Mouse (Mus musculus) layer of hippocampus, postnatal 25 days (tissue): ENCODE measurements around the gene Wnk2. TPM values are rescaled to one million over a fixed set of nuclear protein-coding genes. Genes with fewer than 3 reads are reported as not detected.
A peak's percentile ranks its signal among the peaks of the same experiment; 100 is the strongest.

Source experiments
- DNase-seq, 2 experiments: peaks; one replicate each; pipeline ENCODE4 v3.0.0; 2022; ENCODE audit warnings: mixed read lengths in 2 of 2, low spot score in 1 of 2; ENCODE audit errors: extremely low spot score in 1 of 2
- total RNA-seq, 2 experiments: library from RNA; stranded (reverse); gene quantifications; 2 replicates each; pipeline ENCODE4 v1.2.3; 2021

The Wnk2 gene
- total RNA-seq, 2 experiments from 2014 or later = 88.2 to 98.9 TPM

DNA sequence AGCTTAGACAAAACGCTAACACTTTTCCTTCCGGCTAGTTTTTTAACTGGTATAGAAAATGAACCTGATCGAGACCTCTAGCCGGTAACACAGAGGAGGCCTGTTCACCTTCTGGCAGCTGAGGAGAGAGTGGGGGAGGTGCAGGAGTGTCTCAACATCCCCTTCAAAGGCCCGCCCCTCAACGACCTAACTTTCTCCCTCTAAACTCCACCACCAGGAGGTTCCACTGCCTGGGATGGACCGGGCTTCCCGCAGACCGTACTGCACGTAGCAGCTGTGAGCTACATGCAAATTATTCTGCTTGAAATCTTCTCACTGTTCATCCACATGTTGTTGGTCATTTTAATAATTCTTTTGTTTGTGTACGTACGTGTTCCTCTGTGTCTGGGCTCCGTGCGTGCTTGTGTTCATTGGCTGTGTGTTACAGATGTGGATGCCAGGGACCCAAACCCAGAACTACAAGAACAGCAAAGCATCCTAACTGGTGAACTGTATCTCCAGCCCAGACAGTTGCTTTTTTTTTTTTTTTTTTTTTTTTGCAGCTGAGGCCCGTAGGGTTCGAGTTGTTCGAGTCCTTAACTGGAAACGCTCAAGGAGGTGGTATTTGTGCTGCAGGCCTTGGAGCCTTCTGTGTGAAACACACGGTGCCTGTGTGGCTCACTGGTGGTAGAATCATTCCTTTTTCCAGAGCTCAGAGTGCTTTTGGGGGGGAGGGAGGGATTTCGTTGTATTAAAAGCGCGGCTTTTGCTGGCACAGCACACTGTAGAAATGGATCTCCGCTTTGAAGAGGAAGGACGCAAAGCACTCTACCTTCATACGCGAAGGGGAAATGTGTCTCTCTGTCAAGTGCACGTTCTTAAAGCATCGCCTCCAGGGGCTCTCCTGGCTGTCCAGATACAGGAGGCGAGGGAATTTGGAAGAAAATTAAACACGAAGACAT, 132.2 kb downstream of the Wnk2 start:
- peak in 1 of 2 experiments; percentile 22 for DNase-seq

DNA sequence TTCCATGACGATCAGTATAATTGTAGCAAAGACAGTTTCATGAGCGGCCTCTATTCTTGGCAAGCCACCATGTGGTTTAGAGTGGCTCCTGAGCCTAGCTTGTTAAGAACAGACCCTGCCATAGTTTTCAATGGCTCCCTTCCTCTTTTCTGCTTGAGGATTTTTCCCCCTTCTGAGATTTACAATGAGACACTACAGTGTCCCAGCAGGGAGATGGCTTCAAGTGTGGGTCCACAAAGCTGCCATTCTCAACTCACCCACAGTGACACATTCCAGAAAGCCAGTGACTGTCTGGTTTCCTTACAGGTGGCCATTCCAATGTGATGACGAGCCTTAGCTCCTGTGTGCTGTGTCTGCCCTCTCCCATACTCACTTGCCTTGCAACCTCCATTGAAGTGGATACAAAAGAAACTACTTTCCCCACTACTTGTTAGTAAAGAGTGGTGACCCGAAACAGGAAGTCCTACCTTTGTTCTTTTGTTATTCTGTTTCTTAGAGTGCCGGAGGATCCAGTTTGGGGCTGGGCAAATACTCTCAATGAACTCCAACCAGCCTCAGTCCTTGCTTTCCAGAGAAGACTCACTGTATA, 134.5 kb downstream of the Wnk2 start:
- no peak for DNase-seq

DNA sequence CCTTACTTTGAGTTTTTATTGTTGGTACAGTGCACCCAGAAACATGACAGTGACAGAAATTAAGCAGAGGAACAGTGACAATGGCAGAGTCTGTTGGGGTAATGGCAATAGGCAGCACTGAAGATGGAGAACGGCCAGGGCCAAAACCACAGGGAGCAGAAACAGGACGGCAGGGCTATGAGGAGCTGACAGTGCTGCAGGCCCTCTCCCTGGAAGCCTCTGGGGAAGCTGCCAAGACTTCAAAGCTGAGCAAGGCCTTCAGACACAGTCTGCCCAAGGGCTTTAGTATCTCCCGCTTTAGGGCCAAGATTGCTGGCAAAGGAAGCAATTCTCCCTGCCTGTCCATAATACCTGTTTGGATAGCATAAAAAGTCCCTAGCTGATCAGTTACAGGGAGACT, 146.1 kb downstream of the Wnk2 start:
- no peak for DNase-seq

DNA sequence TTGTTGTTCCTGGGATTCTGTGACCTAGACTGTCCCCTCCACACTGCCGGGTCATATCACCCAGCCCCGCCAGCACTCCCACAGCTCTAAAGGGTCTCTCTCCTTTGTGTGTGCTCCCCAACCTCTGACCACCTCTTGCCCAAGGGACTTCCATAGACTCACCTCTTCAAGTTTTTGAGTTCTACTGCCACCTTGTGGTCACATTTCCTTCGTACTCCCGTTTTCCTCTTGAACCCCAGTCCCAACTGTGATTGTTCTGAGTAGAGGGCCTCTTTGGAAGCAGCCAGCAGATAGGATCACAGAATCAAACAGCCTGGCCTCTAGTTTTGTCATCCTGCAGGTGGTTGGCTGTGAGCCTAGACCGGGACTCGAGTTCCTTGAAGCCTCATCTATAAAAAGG, 149.2 kb downstream of the Wnk2 start:
- peak; percentile 32 to 73 for DNase-seq

DNA sequence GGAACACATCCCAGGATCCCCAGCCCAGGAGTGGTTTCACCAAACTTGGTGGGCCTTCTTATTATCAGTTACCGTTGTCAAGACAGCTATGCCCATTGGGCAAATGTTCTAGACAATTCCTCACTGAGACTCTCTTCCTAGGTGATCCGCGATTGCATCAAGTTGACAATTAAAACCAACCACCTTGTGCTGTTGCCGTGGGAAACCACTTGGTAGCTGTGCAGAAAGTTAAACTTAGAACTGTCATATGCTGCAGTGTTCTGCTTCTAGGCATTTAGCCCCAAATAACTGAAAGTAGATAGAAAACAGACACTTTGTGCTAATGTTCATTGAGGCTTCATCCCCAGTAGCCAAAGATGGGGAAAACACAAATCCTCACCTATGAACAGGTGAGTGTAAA, 151.1 kb downstream of the Wnk2 start:
- no peak for DNase-seq

DNA sequence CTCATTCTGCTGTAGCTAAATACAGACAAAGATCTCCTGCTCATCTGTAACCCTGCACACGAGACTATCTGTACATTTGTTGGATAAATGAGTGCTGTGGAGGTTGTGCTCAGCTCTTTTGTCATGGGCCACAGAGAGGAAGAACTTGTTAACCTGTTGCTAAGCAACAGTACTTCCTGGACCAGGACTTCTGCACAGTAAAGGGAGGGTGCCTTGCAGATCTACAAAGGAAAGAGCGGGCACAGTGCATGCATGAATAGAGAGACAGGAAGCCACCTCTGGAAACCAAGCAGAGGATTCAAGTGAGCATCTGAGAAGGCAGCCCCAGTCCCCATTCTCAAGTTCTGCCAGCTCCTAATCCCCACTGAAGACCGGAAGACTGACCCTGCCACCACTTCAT, 152.9 kb downstream of the Wnk2 start:
- no peak for DNase-seq

DNA sequence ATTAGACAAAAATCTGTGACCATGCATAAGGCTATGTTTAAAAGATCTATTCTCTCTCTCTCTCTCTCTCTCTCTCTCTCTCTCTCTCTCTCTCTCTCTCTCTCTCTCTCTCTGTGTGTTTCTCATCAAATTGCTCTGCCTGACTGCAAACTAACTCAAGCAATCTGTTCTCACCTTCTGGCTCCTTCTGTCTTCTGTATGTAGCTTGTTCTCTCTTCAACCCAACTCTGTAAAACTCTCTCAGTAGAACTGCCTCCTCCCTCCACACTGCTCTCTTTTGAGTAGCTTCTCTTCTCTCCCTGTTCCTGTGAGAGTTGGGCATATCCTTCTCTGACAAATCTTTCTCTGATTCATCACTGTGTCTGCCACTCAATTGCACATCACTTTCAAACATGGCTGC, 154.9 kb downstream of the Wnk2 start:
- DNase-seq = no peak

DNA sequence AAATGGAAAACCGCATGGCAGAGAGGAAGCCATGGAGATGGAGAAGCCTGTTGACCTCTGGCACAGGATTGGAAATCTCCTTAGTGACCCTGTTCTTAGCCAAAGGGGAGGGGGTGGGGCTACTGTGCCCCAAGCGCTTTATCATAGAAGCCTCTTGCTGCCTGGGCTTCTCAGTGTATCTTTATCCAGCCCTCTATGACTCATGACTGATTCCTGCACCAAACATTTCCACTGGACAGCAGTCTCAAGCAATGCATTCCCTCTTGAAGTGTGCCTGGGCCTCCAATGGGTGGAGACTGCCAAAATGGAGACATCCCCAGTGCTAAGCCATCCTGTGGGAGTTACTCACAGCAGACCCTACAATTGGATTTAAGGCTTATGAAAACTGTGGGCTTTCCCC, 157.7 kb downstream of the Wnk2 start:
- no peak for DNase-seq

Other genes with a start within 250 kb of the Wnk2 start
- 100 to 1,000 TPM; 116 to 119 TPM for gene Fam120a, start 180.0 kb downstream of the Wnk2 start, total RNA-seq
- gene Ninj1, start 39.5 kb upstream of the Wnk2 start, total RNA-seq = 10 to 100 TPM; 23.6 to 25.1 TPM
- 10 to 100 TPM; 14.7 to 16.2 TPM for gene Card19, start 68.0 kb upstream of the Wnk2 start, total RNA-seq
- gene Susd3, start 100.7 kb upstream of the Wnk2 start, total RNA-seq = 1 to 10 TPM; 2.5 to 3.1 TPM
- 1 to 10 TPM; 6.2 to 7.7 TPM for gene Fgd3, start 172.3 kb upstream of the Wnk2 start, total RNA-seq
- 10 to 100 TPM; 47.1 to 53.5 TPM for gene Bicd2, start 193.6 kb upstream of the Wnk2 start, total RNA-seq